Comparison of ENCODE assay signal across 17 mouse cellular contexts in the genomic region with DNA sequence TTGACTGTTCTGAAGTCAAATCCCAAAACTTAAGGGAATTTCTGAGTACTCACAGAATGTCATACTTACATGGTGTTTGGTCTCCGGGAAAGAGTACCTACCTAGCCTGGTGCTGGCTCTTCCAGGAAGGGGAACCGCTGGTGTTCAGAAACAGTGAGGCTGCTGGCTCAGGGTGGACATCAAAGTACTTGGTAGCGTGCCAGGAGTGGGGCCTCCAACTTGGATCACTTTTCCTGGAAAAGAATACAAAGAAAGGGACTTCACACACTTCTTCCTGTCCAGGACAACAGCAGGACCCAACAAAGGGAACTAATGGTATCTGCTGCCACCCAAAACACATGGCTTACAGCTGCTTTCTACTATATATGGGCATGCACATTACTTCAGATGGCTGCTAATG.
DNase-seq lines count a peak whose midpoint lies in the region.
"Had no signal": no experiment of that assay in that cellular context is flagged by ENCODE, and none has a peak within 500 bp of the region (broad histone marks: within the 10 kb centered on the region; RNA-seq: fewer than 3 reads in every experiment).

No protein-coding gene starts in this region.

- intact Hi-C loops in heart, postnatal 10 days (cut with DNase I): no loop called here

- DNase-seq in adrenal gland, adult (ENCODE audit: inconsistent age in 2 of 2, low spot score in 1 of 2): peak; percentile 7 to 48
- no peak for DNase-seq in adrenal gland, postnatal 4 days (ENCODE audit: low spot score in 2 of 2)
- peak; percentile 15 for DNase-seq in heart, postnatal 4 days
- DNase-seq in heart, postnatal 10 days: no peak
- DNase-seq in kidney, postnatal 4 days: peak; percentile 11 to 24
- no peak for DNase-seq in kidney, adult 9 months
- DNase-seq in retina, postnatal 1 day: peak; percentile 4
- no peak for DNase-seq in retina, embryonic 14.5 days (ENCODE audit: low spot score)
- DNase-seq: cerebellum, adult 2 months; cerebellum, postnatal 36 days; gastrocnemius, postnatal 14 days; layer of hippocampus, postnatal 36 days; left cerebral cortex, postnatal 4 days; liver, postnatal 0 days; right cerebral cortex, adult 18-20 months; spleen, adult 18-20 months; thymus, postnatal 25 days had no signal

Comparison
In these comparisons a context has a peak if more than half of its experiments do, and no peak if none do; other contexts are left out.
1. DNase-seq: peak in adrenal gland, adult (2 of 2), heart, postnatal 4 days (single experiment), kidney, postnatal 4 days (2 of 2) and retina, postnatal 1 day (single experiment); none in adrenal gland, postnatal 4 days (0 of 2), heart, postnatal 10 days (0 of 2), kidney, adult 9 months (single experiment) and retina, embryonic 14.5 days (single experiment).